Comparison of ENCODE assay signal across 12 mouse cellular contexts in the genomic region with DNA sequence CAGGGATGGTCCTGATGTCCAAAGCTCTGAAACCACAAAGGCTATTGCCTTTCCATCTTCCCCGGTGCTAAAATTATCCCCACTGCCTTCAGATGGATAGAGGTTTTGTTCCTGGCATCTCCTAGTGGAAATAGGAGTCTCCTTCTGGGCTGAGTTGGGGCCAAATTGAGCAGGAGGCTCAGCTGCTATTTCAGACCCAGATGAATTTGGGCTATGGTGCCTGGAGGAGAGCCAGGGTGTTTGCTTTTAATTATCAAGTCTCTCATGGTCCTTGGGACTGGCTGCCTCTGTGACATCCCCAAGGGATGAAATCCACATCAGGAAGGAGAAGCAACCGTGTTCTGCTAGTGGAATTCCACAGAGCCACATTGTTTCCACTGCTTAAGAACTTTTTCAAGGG.
DNase-seq lines count a peak whose midpoint lies in the region; ATAC-seq and TF ChIP-seq lines count a peak whose summit lies in the region.
"Had no signal": no experiment of that assay in that cellular context is flagged by ENCODE, and none has a peak within 500 bp of the region (broad histone marks: within the 10 kb centered on the region; RNA-seq: fewer than 3 reads in every experiment).

No protein-coding gene starts in this region.

- no peaks in the 10 kb centered on the region for H3K27me3 ChIP-seq in forebrain, embryonic 14.5 days (replicated peaks; ENCODE audit: control insufficient read depth, insufficient read depth, low read length)
- H3K27me3 ChIP-seq in forebrain, embryonic 12.5 days: no peaks in the 10 kb centered on the region

- 64% methylated on average over 2 of the region's 2 CpGs for WGBS in forebrain, embryonic 14.5 days
- WGBS in forebrain, embryonic 12.5 days: 83% methylated on average over 2 of the region's 2 CpGs

- no peaks in the 10 kb centered on the region for H3K36me3 ChIP-seq in forebrain, embryonic 14.5 days (ENCODE audit: control insufficient read depth, insufficient read depth, low read length)
- no peaks in the 10 kb centered on the region for H3K36me3 ChIP-seq in forebrain, embryonic 12.5 days (replicated peaks)
- H3K36me3 ChIP-seq: midbrain, embryonic 10.5 days had no signal

- H3K4me1 ChIP-seq in forebrain, embryonic 14.5 days (ENCODE audit: control insufficient read depth, insufficient read depth, low read length): no peaks in the 10 kb centered on the region
- no peaks in the 10 kb centered on the region for H3K4me1 ChIP-seq in forebrain, embryonic 12.5 days
- H3K4me1 ChIP-seq: midbrain, embryonic 10.5 days had no signal

- H3K27ac ChIP-seq in forebrain, embryonic 14.5 days (ENCODE audit: low read depth, low read length): no peak overlapping the region; the same call in 1 of the 2 replicates
- H3K27ac ChIP-seq in forebrain, embryonic 12.5 days: no peak overlapping the region
- H3K27ac ChIP-seq in left cerebral cortex, adult 2 months: no peak overlapping the region
- H3K27ac ChIP-seq: midbrain, embryonic 10.5 days had no signal

- H3K4me2 ChIP-seq in forebrain, embryonic 14.5 days (ENCODE audit: low read length): no peak overlapping the region
- H3K4me2 ChIP-seq in forebrain, embryonic 12.5 days: no peak overlapping the region
- H3K4me2 ChIP-seq: lung, embryonic 14.5 days had no signal

- H3K4me3 ChIP-seq in forebrain, embryonic 14.5 days (ENCODE audit: low read depth, low read length): no peak overlapping the region
- H3K4me3 ChIP-seq in forebrain, embryonic 12.5 days (replicated peaks): no peak overlapping the region
- H3K4me3 ChIP-seq in left cerebral cortex, adult 2 months: no peak overlapping the region
- H3K4me3 ChIP-seq: midbrain, embryonic 10.5 days had no signal

- DNase-seq in forebrain, embryonic 14.5 days (ENCODE audit: low spot score): peak; percentile 58
- peak; percentile 85 for DNase-seq in left cerebral cortex, postnatal 4 days
- DNase-seq in left cerebral cortex, adult 2 months (ENCODE audit: extremely low spot score in 1 of 2, low spot score in 2 of 2): no peak
- DNase-seq in gastrocnemius, adult 8-10 months (ENCODE audit: low spot score in 2 of 2): peak; percentile 69 to 82
- peak; percentile 88 for DNase-seq in skeletal muscle tissue, adult 2 months (ENCODE audit: low read depth, low spot score)
- DNase-seq in urinary bladder, adult 2 months (ENCODE audit: low spot score): no peak
- DNase-seq: adrenal gland, postnatal 14 days; lung, embryonic 14.5 days; thymus, postnatal 4 days had no signal

- no peak for TF ChIP-seq CTCF in left cerebral cortex, adult 2 months (IDR thresholded peaks at IDR 0.05)

- intact Hi-C loops in left cerebral cortex, postnatal 4 days (cut with DNase I): no loop called here
- intact Hi-C loops in left cerebral cortex, adult 2 months (cut with DNase I): no loop called here

- ATAC-seq in forebrain, embryonic 14.5 days: no peak
- no peak for ATAC-seq in forebrain, embryonic 12.5 days (ENCODE audit: low FRiP score)
- no peak for ATAC-seq in CD4-positive, CD25-positive, alpha-beta regulatory T cell, adult 4 months

- no peak overlapping the region for H3K9ac ChIP-seq in forebrain, embryonic 14.5 days (ENCODE audit: low read length)
- no peak overlapping the region for H3K9ac ChIP-seq in forebrain, embryonic 12.5 days
- H3K9ac ChIP-seq: lung, embryonic 14.5 days had no signal

- no peaks in the 10 kb centered on the region for H3K9me3 ChIP-seq in forebrain, embryonic 14.5 days (replicated peaks; ENCODE audit: control insufficient read depth, low read length)
- H3K9me3 ChIP-seq in forebrain, embryonic 12.5 days: no peaks in the 10 kb centered on the region
- H3K9me3 ChIP-seq: midbrain, embryonic 10.5 days had no signal

Comparison
In these comparisons a context has a peak if more than half of its experiments do, and no peak if none do; other contexts are left out.
1. DNase-seq: peak in forebrain, embryonic 14.5 days (single experiment), left cerebral cortex, postnatal 4 days (single experiment), gastrocnemius, adult 8-10 months (2 of 2) and skeletal muscle tissue, adult 2 months (single experiment); none in left cerebral cortex, adult 2 months (0 of 2) and urinary bladder, adult 2 months (single experiment).